Mouse (Mus musculus) gastrocnemius, adult 2 months (tissue): ENCODE results near the gene ccdc198. TPM values are rescaled to one million over a fixed set of nuclear protein-coding genes. Genes with fewer than 3 reads are reported as not detected.

Source experiments
- DNase-seq: peaks from one replicate; pipeline ENCODE4 v3.0.0; 2022
- H3K27ac ChIP-seq: fragments of 200-600 bp; 2 replicates; pipeline ENCODE4 v1.8.1; 2022; ENCODE audit warnings: mild to moderate bottlenecking
- H3K4me3 ChIP-seq: fragments of 200-600 bp; 2 replicates; pipeline ENCODE4 v1.8.1; 2022; ENCODE audit warnings: mild to moderate bottlenecking, moderate library complexity
- CTCF ChIP-seq: fragments of 200-600 bp; IDR thresholded peaks from 2 replicates; pipeline ENCODE4 v1.8.1; 2022; ENCODE audit warnings: antibody characterized with exemption, mild to moderate bottlenecking, moderate library complexity
- intact Hi-C: fragments of 180-260 bp; cut with DNase I; formaldehyde crosslinking; loops from one replicate; pipeline ENCODE4 v1.15.1; 2025
- total RNA-seq, 2 experiments: library from RNA; stranded (reverse); gene quantifications; 2 replicates each; pipeline ENCODE4 v1.2.3; 2021

The ccdc198 gene
- total RNA-seq, 2 experiments from 2014 or later, result not detected

GRCm38 (mm10) chr14:49173290-49174135 lies 71.8 kb downstream of the ccdc198 start:
- peak overlapping the region; percentile 75 for H3K4me3 ChIP-seq
- peak overlapping the region; percentile 84 for H3K27ac ChIP-seq
- no peak for DNase-seq
- intact Hi-C loops, result loop anchor here (5.0 kb wide), 2 partner anchors 106 to 726 kb away; partner anchors contain the start of genes Ap5m1, Exoc5 and Tmem260
- no peak for TF ChIP-seq CTCF

DNA sequence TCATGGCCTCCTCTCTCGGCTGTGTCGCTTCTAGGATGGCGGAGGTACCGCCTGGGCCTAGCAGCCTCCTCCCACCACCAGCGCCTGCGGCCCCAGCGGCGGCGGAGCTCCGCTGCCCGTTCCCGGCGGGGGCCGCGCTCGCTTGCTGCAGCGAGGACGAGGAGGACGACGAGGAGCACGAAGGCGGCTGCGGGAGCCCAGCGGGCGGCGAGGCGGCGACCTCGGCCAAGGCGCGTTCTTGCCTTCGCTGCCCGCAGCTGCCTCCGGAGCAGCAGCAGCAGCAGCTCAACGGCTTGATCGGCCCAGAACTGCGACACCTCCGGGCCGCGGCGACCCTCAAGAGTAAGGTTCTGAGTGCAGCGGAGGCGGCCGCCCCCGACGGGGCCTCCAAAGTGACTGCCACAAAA lies 72.7 kb downstream of the ccdc198 start:
- intact Hi-C loops, result loop anchor here (5.0 kb wide), 2 partner anchors 105 to 725 kb away; partner anchors contain the start of genes Ap5m1, Exoc5 and Tmem260
- peak overlapping the region; percentile 75 for H3K4me3 ChIP-seq
- TF ChIP-seq CTCF, result no peak
- H3K27ac ChIP-seq, result peak overlapping the region; percentile 84
- DNase-seq, result no peak

DNA sequence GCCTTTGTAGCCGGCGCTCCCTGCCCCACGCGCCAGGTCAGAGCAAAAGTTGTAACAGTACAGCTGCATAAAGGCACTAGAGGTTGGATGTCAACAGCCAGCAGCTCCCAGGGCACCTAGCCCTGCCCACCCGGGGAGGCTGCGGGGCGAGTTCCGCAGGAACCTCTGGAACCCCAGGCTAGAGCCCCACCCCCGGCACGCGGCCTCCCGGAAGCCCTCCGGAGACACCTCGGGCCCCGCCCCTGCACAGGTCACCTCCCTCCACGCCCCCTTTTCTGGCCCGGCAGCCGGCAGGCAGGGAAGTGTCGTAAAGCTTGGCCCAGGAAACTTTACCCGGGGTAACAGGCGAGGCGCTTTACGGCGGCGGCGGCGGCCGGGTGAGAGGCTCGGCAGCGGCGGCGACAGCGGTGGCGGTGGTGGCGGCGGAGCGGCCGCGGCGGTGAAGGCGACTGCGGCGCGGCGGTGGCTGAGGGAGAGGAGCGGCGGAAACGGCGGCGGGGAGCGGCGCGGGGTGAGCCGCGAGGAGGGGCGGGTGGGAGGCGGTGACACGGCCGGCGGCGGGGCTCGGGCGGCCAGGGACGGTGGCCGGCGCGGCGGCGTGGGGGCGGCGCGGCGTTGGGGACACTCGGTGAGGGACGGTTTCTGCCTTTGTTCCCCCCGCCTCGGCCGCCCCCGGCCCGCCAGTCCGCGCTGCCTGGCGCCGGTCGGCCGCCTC lies 73.2 kb downstream of the ccdc198 start, which contains the start of gene Naa30:
Gene Naa30, plus strand, starts transcription at position 360 of the 715 bp plus-strand sequence.
- DNase-seq, result peak; percentile 98
- intact Hi-C loops, result loop anchor here (5.0 kb wide), 2 partner anchors 105 to 725 kb away; partner anchors contain the start of genes Ap5m1, Exoc5 and Tmem260
- Histone ChIP-seq H3K27ac (peak within 1 kb of the TSS; percentile 84), H3K4me3 (peak within 1 kb of the TSS; percentile 75)
- TF ChIP-seq CTCF, result no peak

GRCm38 (mm10) chr14:49171286-49171685 lies 74.0 kb downstream of the ccdc198 start:
- no peak for DNase-seq
- H3K27ac ChIP-seq, result peak overlapping the region; percentile 84
- peak overlapping the region; percentile 75 for H3K4me3 ChIP-seq
- intact Hi-C loops, result loop anchor here (5.0 kb wide), 2 partner anchors 104 to 724 kb away; partner anchors contain the start of genes Ap5m1, Exoc5 and Tmem260
- no peak for TF ChIP-seq CTCF

Other genes starting within 250 kb of the ccdc198 start
- gene Ap5m1, start 179.4 kb downstream of the ccdc198 start, total RNA-seq, result 10 to 100 TPM; 10.5 to 10.9 TPM
- gene Exoc5, start 178.8 kb downstream of the ccdc198 start, total RNA-seq, result 10 to 100 TPM; 19.1 to 21.4 TPM
- 10 to 100 TPM; 17.3 to 23.6 TPM for gene Naa30, start 73.2 kb downstream of the ccdc198 start, total RNA-seq